Mouse (Mus musculus): ENCODE data around the gene Gm49387. TPM values are rescaled to one million over a fixed set of nuclear protein-coding genes. Genes with fewer than 3 reads are reported as not detected.
A peak's percentile ranks its signal among the peaks of the same experiment; 100 is the strongest.

Gm49387 gene
- polyA plus RNA-seq, 1 experiment from 2014 or later: not detected

GRCm38 (mm10) chr14:31660312-31661093 lies 19.8 kb upstream of the Gm49387 start:
- WGBS: 62% methylated on average over 7 of the region's 7 CpGs
- Histone ChIP-seq H3K36me3 (no peaks in the 10 kb centered on the region), H3K9me3 (no peaks in the 10 kb centered on the region), H3K4me3 (no peak overlapping the region), H3K27ac (replicated peaks) (peak overlapping the region; percentile 98), H3K9ac (peak overlapping the region; percentile 9; the same call in 1 of the 2 replicates), H3K27me3 (replicated peaks) (no peaks in the 10 kb centered on the region), H3K4me1 (peaks cover 88% of the 10 kb centered on the region), H3K4me2 (0 out of 2 replicates have a peak overlapping the region, but pooled peaks have one; percentile 27)
- ATAC-seq (ENCODE audit: extremely low read depth, insufficient number of reproducible peaks, low FRiP score, low TSS enrichment): no peak

GRCm38 (mm10) chr14:31659501-31660181 lies 19.0 kb upstream of the Gm49387 start:
- Histone ChIP-seq H3K27me3 (replicated peaks) (no peaks in the 10 kb centered on the region), H3K27ac (replicated peaks) (peak overlapping the region; percentile 98), H3K4me1 (peaks cover 80% of the 10 kb centered on the region), H3K9ac (peak overlapping the region; percentile 44), H3K36me3 (no peaks in the 10 kb centered on the region), H3K4me3 (no peak overlapping the region), H3K4me2 (peak overlapping the region; percentile 27), H3K9me3 (no peaks in the 10 kb centered on the region)
- WGBS: 24% methylated on average over 10 of the region's 10 CpGs
- peak; percentile 54; the same call in 1 of the 2 replicates for ATAC-seq (ENCODE audit: extremely low read depth, insufficient number of reproducible peaks, low FRiP score, low TSS enrichment)

- peak overlapping the region; percentile 98 for H3K27ac ChIP-seq (replicated peaks)
- no peak overlapping the region for H3K4me2 ChIP-seq
- WGBS: 88% methylated on average over 8 of the region's 8 CpGs
- ATAC-seq (ENCODE audit: extremely low read depth, insufficient number of reproducible peaks, low FRiP score, low TSS enrichment): no peak
- no peak overlapping the region for H3K4me3 ChIP-seq
- H3K4me1 ChIP-seq: peaks cover 72% of the 10 kb centered on the region
- H3K9ac ChIP-seq: no peak overlapping the region
- H3K36me3 ChIP-seq: no peaks in the 10 kb centered on the region
- H3K27me3 ChIP-seq (replicated peaks): no peaks in the 10 kb centered on the region
- H3K9me3 ChIP-seq: no peaks in the 10 kb centered on the region
Observed at GRCm38 (mm10) chr14:31658126-31658680, 17.5 kb upstream of the Gm49387 start.

- Histone ChIP-seq H3K4me2 (no peak overlapping the region), H3K36me3 (no peaks in the 10 kb centered on the region), H3K4me3 (no peak overlapping the region), H3K4me1 (peaks cover 72% of the 10 kb centered on the region), H3K9ac (no peak overlapping the region), H3K27ac (replicated peaks) (peak overlapping the region; percentile 98), H3K27me3 (replicated peaks) (no peaks in the 10 kb centered on the region), H3K9me3 (no peaks in the 10 kb centered on the region)
- 36% methylated on average over 5 of the region's 5 CpGs for WGBS
- no peak for ATAC-seq (ENCODE audit: extremely low read depth, insufficient number of reproducible peaks, low FRiP score, low TSS enrichment)
Observed at GRCm38 (mm10) chr14:31656857-31657645, 16.4 kb upstream of the Gm49387 start.

- ATAC-seq (ENCODE audit: extremely low read depth, insufficient number of reproducible peaks, low FRiP score, low TSS enrichment): no peak
- 68% methylated on average over 7 of the region's 7 CpGs for WGBS
- Histone ChIP-seq H3K4me2 (no peak overlapping the region), H3K9ac (no peak overlapping the region), H3K4me3 (no peak overlapping the region), H3K27ac (replicated peaks) (no peak overlapping the region), H3K36me3 (no peaks in the 10 kb centered on the region), H3K27me3 (replicated peaks) (no peaks in the 10 kb centered on the region), H3K4me1 (peaks cover 72% of the 10 kb centered on the region), H3K9me3 (no peaks in the 10 kb centered on the region)
Observed at GRCm38 (mm10) chr14:31656386-31656785, 15.7 kb upstream of the Gm49387 start.

- Histone ChIP-seq H3K36me3 (no peaks in the 10 kb centered on the region), H3K4me1 (peaks cover 67% of the 10 kb centered on the region), H3K27me3 (replicated peaks) (no peaks in the 10 kb centered on the region), H3K4me3 (no peak overlapping the region), H3K4me2 (no peak overlapping the region), H3K9me3 (0 out of 2 replicates have a peak, but pooled peaks cover 1% of the 10 kb centered on the region), H3K9ac (no peak overlapping the region), H3K27ac (replicated peaks) (no peak overlapping the region)
- 80% methylated on average over 14 of the region's 14 CpGs for WGBS
- ATAC-seq (ENCODE audit: extremely low read depth, insufficient number of reproducible peaks, low FRiP score, low TSS enrichment): no peak
Observed at GRCm38 (mm10) chr14:31655406-31655805, 14.7 kb upstream of the Gm49387 start.

- Histone ChIP-seq H3K9me3 (0 out of 2 replicates have a peak, but pooled peaks cover 3% of the 10 kb centered on the region), H3K4me1 (peaks cover 61% of the 10 kb centered on the region), H3K27me3 (replicated peaks) (no peaks in the 10 kb centered on the region), H3K4me3 (no peak overlapping the region), H3K27ac (replicated peaks) (no peak overlapping the region), H3K36me3 (no peaks in the 10 kb centered on the region), H3K4me2 (no peak overlapping the region), H3K9ac (no peak overlapping the region)
- 87% methylated on average over 5 of the region's 5 CpGs for WGBS
- ATAC-seq (ENCODE audit: extremely low read depth, insufficient number of reproducible peaks, low FRiP score, low TSS enrichment): no peak
Observed at GRCm38 (mm10) chr14:31654816-31655215, 14.1 kb upstream of the Gm49387 start.

- Histone ChIP-seq H3K9me3 (0 out of 2 replicates have a peak, but pooled peaks cover 3% of the 10 kb centered on the region), H3K27me3 (replicated peaks) (no peaks in the 10 kb centered on the region), H3K9ac (peak overlapping the region; percentile 16; the same call in 1 of the 2 replicates), H3K4me2 (no peak overlapping the region), H3K36me3 (no peaks in the 10 kb centered on the region), H3K4me1 (peaks cover 52% of the 10 kb centered on the region), H3K27ac (replicated peaks) (0 out of 2 replicates have a peak overlapping the region, but pooled peaks have one; percentile 15), H3K4me3 (no peak overlapping the region)
- 48% methylated on average over 14 of the region's 14 CpGs for WGBS
- no peak for ATAC-seq (ENCODE audit: extremely low read depth, insufficient number of reproducible peaks, low FRiP score, low TSS enrichment)
Observed at GRCm38 (mm10) chr14:31653101-31653875, 12.6 kb upstream of the Gm49387 start.

- no peak for ATAC-seq (ENCODE audit: extremely low read depth, insufficient number of reproducible peaks, low FRiP score, low TSS enrichment)
- H3K27ac ChIP-seq (replicated peaks): no peak overlapping the region
- no peaks in the 10 kb centered on the region for H3K27me3 ChIP-seq (replicated peaks)
- H3K36me3 ChIP-seq: no peaks in the 10 kb centered on the region
- no peak overlapping the region for H3K4me2 ChIP-seq
- H3K9ac ChIP-seq: peak overlapping the region; percentile 16; the same call in 1 of the 2 replicates
- H3K4me3 ChIP-seq: no peak overlapping the region
- WGBS: 90% methylated on average over 1 of the region's 1 CpGs
- H3K4me1 ChIP-seq: peaks cover 45% of the 10 kb centered on the region
- H3K9me3 ChIP-seq: 0 out of 2 replicates have a peak, but pooled peaks cover 3% of the 10 kb centered on the region
Observed at GRCm38 (mm10) chr14:31652624-31653023, 11.9 kb upstream of the Gm49387 start.

GRCm38 (mm10) chr14:31652106-31652505 lies 11.4 kb upstream of the Gm49387 start:
- Histone ChIP-seq H3K4me1 (peaks cover 40% of the 10 kb centered on the region), H3K9me3 (0 out of 2 replicates have a peak, but pooled peaks cover 3% of the 10 kb centered on the region), H3K9ac (no peak overlapping the region), H3K27me3 (replicated peaks) (no peaks in the 10 kb centered on the region), H3K4me3 (no peak overlapping the region), H3K36me3 (no peaks in the 10 kb centered on the region), H3K4me2 (no peak overlapping the region), H3K27ac (replicated peaks) (no peak overlapping the region)
- 35% methylated on average over 5 of the region's 5 CpGs for WGBS
- ATAC-seq (ENCODE audit: extremely low read depth, insufficient number of reproducible peaks, low FRiP score, low TSS enrichment): no peak

All from heart, embryonic 13.5 days (tissue).